Mouse (Mus musculus): ENCODE measurements around the gene Syn2. TPM values are rescaled to one million over a fixed set of nuclear protein-coding genes. Genes with fewer than 3 reads are reported as not detected.

Syn2 gene
- polyA plus RNA-seq, 1 experiment from 2014 or later = 5.7 TPM

GRCm38 (mm10) chr6:115284153-115284552, 149.5 kb downstream of the Syn2 start:
- H3K9me3 ChIP-seq (ENCODE audit: control insufficient read depth, low read length) = no peaks in the 10 kb centered on the region
- no peaks in the 10 kb centered on the region for H3K27me3 ChIP-seq (replicated peaks; ENCODE audit: control insufficient read depth, insufficient read depth, low read length)
- H3K27ac ChIP-seq (replicated peaks; ENCODE audit: low read depth, low read length) = no peak overlapping the region
- ATAC-seq (ENCODE audit: low read depth) (no peak), DNase-seq (ENCODE audit: low spot score) (no peak)
- 82% methylated on average over 2 of the region's 2 CpGs for WGBS
- no peak overlapping the region for H3K9ac ChIP-seq (ENCODE audit: low read depth, low read length)
- H3K36me3 ChIP-seq (ENCODE audit: control insufficient read depth, insufficient read depth, low read length) = no peaks in the 10 kb centered on the region
- no peak overlapping the region for H3K4me2 ChIP-seq (ENCODE audit: low read depth, low read length)
- H3K4me1 ChIP-seq (ENCODE audit: control insufficient read depth, insufficient read depth, low read length) = no peaks in the 10 kb centered on the region
- H3K4me3 ChIP-seq (ENCODE audit: low read depth, low read length) = no peak overlapping the region

GRCm38 (mm10) chr6:115286441-115286840, 151.7 kb downstream of the Syn2 start:
- DNase-seq (ENCODE audit: low spot score) (peak; percentile 54), ATAC-seq (ENCODE audit: low read depth) (no peak)
- no peak overlapping the region for H3K4me2 ChIP-seq (ENCODE audit: low read depth, low read length)

GRCm38 (mm10) chr6:115288223-115288622, 153.5 kb downstream of the Syn2 start:
- Histone ChIP-seq H3K9me3 (ENCODE audit: control insufficient read depth, low read length) (no peaks in the 10 kb centered on the region), H3K27me3 (replicated peaks; ENCODE audit: control insufficient read depth, insufficient read depth, low read length) (no peaks in the 10 kb centered on the region), H3K4me3 (ENCODE audit: low read depth, low read length) (no peak overlapping the region), H3K27ac (replicated peaks; ENCODE audit: low read depth, low read length) (no peak overlapping the region), H3K36me3 (ENCODE audit: control insufficient read depth, insufficient read depth, low read length) (no peaks in the 10 kb centered on the region), H3K4me1 (ENCODE audit: control insufficient read depth, insufficient read depth, low read length) (0 out of 2 replicates have a peak, but pooled peaks cover 3% of the 10 kb centered on the region), H3K9ac (ENCODE audit: low read depth, low read length) (no peak overlapping the region), H3K4me2 (ENCODE audit: low read depth, low read length) (no peak overlapping the region)
- 87% methylated on average over 3 of the region's 3 CpGs for WGBS
- DNase-seq (ENCODE audit: low spot score) (no peak), ATAC-seq (ENCODE audit: low read depth) (no peak)

More at GRCm38 (mm10) chr6:115286441-115286840, 151.7 kb downstream of the Syn2 start:
- H3K9me3 ChIP-seq (ENCODE audit: control insufficient read depth, low read length) = no peaks in the 10 kb centered on the region
- H3K27me3 ChIP-seq (replicated peaks; ENCODE audit: control insufficient read depth, insufficient read depth, low read length) = no peaks in the 10 kb centered on the region
- no peak overlapping the region for H3K27ac ChIP-seq (replicated peaks; ENCODE audit: low read depth, low read length)
- H3K4me1 ChIP-seq (ENCODE audit: control insufficient read depth, insufficient read depth, low read length) = 0 out of 2 replicates have a peak, but pooled peaks cover 3% of the 10 kb centered on the region
- H3K36me3 ChIP-seq (ENCODE audit: control insufficient read depth, insufficient read depth, low read length) = no peaks in the 10 kb centered on the region
- H3K9ac ChIP-seq (ENCODE audit: low read depth, low read length) = no peak overlapping the region
- 52% methylated on average over 6 of the region's 6 CpGs for WGBS
- H3K4me3 ChIP-seq (ENCODE audit: low read depth, low read length) = no peak overlapping the region

GRCm38 (mm10) chr6:115290561-115290960, 155.9 kb downstream of the Syn2 start:
- 37% methylated on average over 5 of the region's 5 CpGs for WGBS
- Histone ChIP-seq H3K4me3 (ENCODE audit: low read depth, low read length) (no peak overlapping the region), H3K27ac (replicated peaks; ENCODE audit: low read depth, low read length) (no peak overlapping the region), H3K4me2 (ENCODE audit: low read depth, low read length) (no peak overlapping the region), H3K9me3 (ENCODE audit: control insufficient read depth, low read length) (no peaks in the 10 kb centered on the region), H3K9ac (ENCODE audit: low read depth, low read length) (no peak overlapping the region), H3K4me1 (ENCODE audit: control insufficient read depth, insufficient read depth, low read length) (0 out of 2 replicates have a peak, but pooled peaks cover 3% of the 10 kb centered on the region), H3K27me3 (replicated peaks; ENCODE audit: control insufficient read depth, insufficient read depth, low read length) (no peaks in the 10 kb centered on the region), H3K36me3 (ENCODE audit: control insufficient read depth, insufficient read depth, low read length) (no peaks in the 10 kb centered on the region)
- ATAC-seq (ENCODE audit: low read depth) = no peak
- DNase-seq (ENCODE audit: low spot score) = no peak

- Histone ChIP-seq H3K4me1 (ENCODE audit: control insufficient read depth, insufficient read depth, low read length) (0 out of 2 replicates have a peak, but pooled peaks cover 3% of the 10 kb centered on the region), H3K9me3 (ENCODE audit: control insufficient read depth, low read length) (no peaks in the 10 kb centered on the region), H3K27me3 (replicated peaks; ENCODE audit: control insufficient read depth, insufficient read depth, low read length) (no peaks in the 10 kb centered on the region), H3K4me2 (ENCODE audit: low read depth, low read length) (no peak overlapping the region), H3K9ac (ENCODE audit: low read depth, low read length) (no peak overlapping the region), H3K4me3 (ENCODE audit: low read depth, low read length) (no peak overlapping the region), H3K27ac (replicated peaks; ENCODE audit: low read depth, low read length) (no peak overlapping the region), H3K36me3 (ENCODE audit: control insufficient read depth, insufficient read depth, low read length) (no peaks in the 10 kb centered on the region)
- DNase-seq (ENCODE audit: low spot score) (no peak), ATAC-seq (ENCODE audit: low read depth) (no peak)
- 63% methylated on average over 2 of the region's 2 CpGs for WGBS
Observed at GRCm38 (mm10) chr6:115291068-115291467, 156.4 kb downstream of the Syn2 start.

- H3K4me2 ChIP-seq (ENCODE audit: low read depth, low read length) = no peak overlapping the region
- DNase-seq (ENCODE audit: low spot score) = no peak
- H3K36me3 ChIP-seq (ENCODE audit: control insufficient read depth, insufficient read depth, low read length) = no peaks in the 10 kb centered on the region
- no peaks in the 10 kb centered on the region for H3K27me3 ChIP-seq (replicated peaks; ENCODE audit: control insufficient read depth, insufficient read depth, low read length)
- no peak for ATAC-seq (ENCODE audit: low read depth)
- no peaks in the 10 kb centered on the region for H3K9me3 ChIP-seq (ENCODE audit: control insufficient read depth, low read length)
- 0 out of 2 replicates have a peak, but pooled peaks cover 3% of the 10 kb centered on the region for H3K4me1 ChIP-seq (ENCODE audit: control insufficient read depth, insufficient read depth, low read length)
- H3K9ac ChIP-seq (ENCODE audit: low read depth, low read length) = no peak overlapping the region
- H3K4me3 ChIP-seq (ENCODE audit: low read depth, low read length) = no peak overlapping the region
- H3K27ac ChIP-seq (replicated peaks; ENCODE audit: low read depth, low read length) = no peak overlapping the region
- WGBS = 86% methylated on average over 6 of the region's 6 CpGs
Observed at GRCm38 (mm10) chr6:115291823-115292222, 157.1 kb downstream of the Syn2 start.

- Histone ChIP-seq H3K36me3 (ENCODE audit: control insufficient read depth, insufficient read depth, low read length) (no peaks in the 10 kb centered on the region), H3K9me3 (ENCODE audit: control insufficient read depth, low read length) (no peaks in the 10 kb centered on the region), H3K4me1 (ENCODE audit: control insufficient read depth, insufficient read depth, low read length) (0 out of 2 replicates have a peak, but pooled peaks cover 3% of the 10 kb centered on the region), H3K27ac (replicated peaks; ENCODE audit: low read depth, low read length) (no peak overlapping the region), H3K4me2 (ENCODE audit: low read depth, low read length) (no peak overlapping the region), H3K27me3 (replicated peaks; ENCODE audit: control insufficient read depth, insufficient read depth, low read length) (no peaks in the 10 kb centered on the region), H3K4me3 (ENCODE audit: low read depth, low read length) (no peak overlapping the region), H3K9ac (ENCODE audit: low read depth, low read length) (no peak overlapping the region)
- 74% methylated on average over 6 of the region's 6 CpGs for WGBS
- DNase-seq (ENCODE audit: low spot score) = no peak
- no peak for ATAC-seq (ENCODE audit: low read depth)
Observed at GRCm38 (mm10) chr6:115292621-115293020, 157.9 kb downstream of the Syn2 start.

- WGBS = 72% methylated on average over 2 of the region's 2 CpGs
- DNase-seq (ENCODE audit: low spot score) (no peak), ATAC-seq (ENCODE audit: low read depth) (no peak)
- Histone ChIP-seq H3K27ac (replicated peaks; ENCODE audit: low read depth, low read length) (no peak overlapping the region), H3K4me1 (ENCODE audit: control insufficient read depth, insufficient read depth, low read length) (0 out of 2 replicates have a peak, but pooled peaks cover 3% of the 10 kb centered on the region), H3K4me2 (ENCODE audit: low read depth, low read length) (no peak overlapping the region), H3K36me3 (ENCODE audit: control insufficient read depth, insufficient read depth, low read length) (no peaks in the 10 kb centered on the region), H3K9me3 (ENCODE audit: control insufficient read depth, low read length) (no peaks in the 10 kb centered on the region), H3K9ac (ENCODE audit: low read depth, low read length) (no peak overlapping the region), H3K4me3 (ENCODE audit: low read depth, low read length) (no peak overlapping the region), H3K27me3 (replicated peaks; ENCODE audit: control insufficient read depth, insufficient read depth, low read length) (no peaks in the 10 kb centered on the region)
Observed at GRCm38 (mm10) chr6:115293877-115294276, 159.2 kb downstream of the Syn2 start.

GRCm38 (mm10) chr6:115307134-115307533, 172.4 kb downstream of the Syn2 start:
- 66% methylated on average over 2 of the region's 2 CpGs for WGBS
- Histone ChIP-seq H3K4me1 (ENCODE audit: control insufficient read depth, insufficient read depth, low read length) (no peaks in the 10 kb centered on the region), H3K4me3 (ENCODE audit: low read depth, low read length) (no peak overlapping the region), H3K9ac (ENCODE audit: low read depth, low read length) (no peak overlapping the region), H3K9me3 (ENCODE audit: control insufficient read depth, low read length) (no peaks in the 10 kb centered on the region), H3K27me3 (replicated peaks; ENCODE audit: control insufficient read depth, insufficient read depth, low read length) (no peaks in the 10 kb centered on the region), H3K27ac (replicated peaks; ENCODE audit: low read depth, low read length) (no peak overlapping the region), H3K36me3 (ENCODE audit: control insufficient read depth, insufficient read depth, low read length) (no peaks in the 10 kb centered on the region), H3K4me2 (ENCODE audit: low read depth, low read length) (no peak overlapping the region)
- ATAC-seq (ENCODE audit: low read depth) = no peak
- no peak for DNase-seq (ENCODE audit: low spot score)
